Mouse (Mus musculus): ENCODE data around the gene Cnn2. TPM values are rescaled to one million over a fixed set of nuclear protein-coding genes. Genes with fewer than 3 reads are reported as not detected.
A peak's percentile ranks its signal among the peaks of the same experiment; 100 is the strongest.
"Not testable (repeated sequence)": the region's sequence is repeated elsewhere in the genome, so short reads cannot be mapped to it uniquely, and the experiment has no call there.

Gene Cnn2
- total RNA-seq (2021): 100 to 1,000 TPM; 109 to 113 TPM

GRCm38 (mm10) chr10:79988506-79989271 is at the start of gene Cnn2:
Cnn2 (plus strand) TSS chr10:79988584.
- DNase-seq: peak; percentile 79

GRCm38 (mm10) chr10:79940749-79941148 is 47.6 kb upstream of the Cnn2 start:
- DNase-seq: no peak

- no peak for DNase-seq
These were observed 45.4 kb upstream of the Cnn2 start for GRCm38 (mm10) chr10:79942988-79943387.

GRCm38 (mm10) chr10:79943471-79943901 is 44.9 kb upstream of the Cnn2 start:
- DNase-seq: no peak

- no peak for DNase-seq
These were observed 42.7 kb upstream of the Cnn2 start for GRCm38 (mm10) chr10:79945507-79946234.

- no peak for DNase-seq
These were observed 41.5 kb upstream of the Cnn2 start for GRCm38 (mm10) chr10:79946752-79947322.

- no peak for DNase-seq
These were observed 40.9 kb upstream of the Cnn2 start for GRCm38 (mm10) chr10:79947502-79947901.

- DNase-seq: no peak
These were observed 38.5 kb upstream of the Cnn2 start for GRCm38 (mm10) chr10:79949873-79950272.

GRCm38 (mm10) chr10:79950661-79951060 is 37.7 kb upstream of the Cnn2 start:
- DNase-seq: no peak

GRCm38 (mm10) chr10:79953946-79954345 is 34.4 kb upstream of the Cnn2 start:
- peak; percentile 47 for DNase-seq

- no peak for DNase-seq
These were observed 32.7 kb upstream of the Cnn2 start for GRCm38 (mm10) chr10:79955691-79956090.

- no peak for DNase-seq
These were observed 31.7 kb upstream of the Cnn2 start for GRCm38 (mm10) chr10:79956643-79957154.

GRCm38 (mm10) chr10:79958140-79958816 is 30.1 kb upstream of the Cnn2 start:
- peak; percentile 89 for DNase-seq

GRCm38 (mm10) chr10:79959412-79959811 is 29.0 kb upstream of the Cnn2 start:
- not testable (repeated sequence) for DNase-seq

- DNase-seq: peak; percentile 100
These were observed 28.4 kb upstream of the Cnn2 start, which contains the start of gene Wdr18 for GRCm38 (mm10) chr10:79959847-79960601. Wdr18 (plus strand) TSS chr10:79960152.

- no peak for DNase-seq
These were observed 27.6 kb upstream of the Cnn2 start for GRCm38 (mm10) chr10:79960671-79961294.

GRCm38 (mm10) chr10:79964727-79965126 is 23.7 kb upstream of the Cnn2 start:
- DNase-seq: no peak

- DNase-seq: no peak
These were observed 23.1 kb upstream of the Cnn2 start for GRCm38 (mm10) chr10:79965325-79965724.

- no peak for DNase-seq
These were observed 21.4 kb upstream of the Cnn2 start for GRCm38 (mm10) chr10:79966886-79967400.

- no peak for DNase-seq
These were observed 20.2 kb upstream of the Cnn2 start for GRCm38 (mm10) chr10:79968181-79968580.

- no peak for DNase-seq
These were observed 19.2 kb upstream of the Cnn2 start for GRCm38 (mm10) chr10:79969124-79969568.

Measured in heart, postnatal 4 days (tissue).